Mouse (Mus musculus) kidney, adult 2 months (tissue): ENCODE measurements around the gene Tdgf1. TPM values are rescaled to one million over a fixed set of nuclear protein-coding genes. Genes with fewer than 3 reads are reported as not detected.

Experiments
- DNase-seq: peaks from one replicate; pipeline ENCODE4 v3.0.0; 2021
- H3K27ac ChIP-seq: fragments of 200-500 bp; 2 replicates; pipeline ENCODE4 v1.5.1; 2012; ENCODE audit warnings: low read depth, low read length, control low read depth, inconsistent platforms; ENCODE audit not compliant: insufficient read depth
- H3K27me3 ChIP-seq: fragments of 200-500 bp; replicated peaks from 2 replicates; pipeline ENCODE4 v1.6.1; 2012; ENCODE audit warnings: mild to moderate bottlenecking, moderate library complexity, low read length, inconsistent platforms; ENCODE audit not compliant: control insufficient read depth, insufficient read depth
- H3K36me3 ChIP-seq: fragments of 200-500 bp; 2 replicates; pipeline ENCODE4 v1.6.1; 2012; ENCODE audit warnings: mild to moderate bottlenecking, moderate library complexity, low read length, inconsistent platforms; ENCODE audit not compliant: control insufficient read depth, insufficient read depth
- H3K4me1 ChIP-seq: fragments of 200-500 bp; 2 replicates; pipeline ENCODE4 v1.6.1; 2011; ENCODE audit warnings: low read length; ENCODE audit not compliant: control insufficient read depth, insufficient read depth
- H3K4me3 ChIP-seq: fragments of 200-500 bp; 2 replicates; pipeline ENCODE4 v1.5.1; 2011; ENCODE audit warnings: mild to moderate bottlenecking, low read depth, low read length, control low read depth; ENCODE audit not compliant: insufficient read depth
- CTCF ChIP-seq: fragments of 200-500 bp; conservative IDR thresholded peaks from 2 replicates; pipeline ENCODE4 v1.5.1; 2011; ENCODE audit warnings: low read depth, mild to moderate bottlenecking, control low read depth, low read length, moderate library complexity, mixed read lengths; ENCODE audit not compliant: insufficient read depth, insufficient read length
- POLR2A ChIP-seq: fragments of 200-500 bp; IDR thresholded peaks from one replicate; pipeline ENCODE4 v1.6.1; 2011; ENCODE audit warnings: low read depth, low read length, control low read depth
- WGBS: fragments of 180-500 bp; shearing (Covaris S2); methylation state at CpG from one replicate; pipeline ENCODE4 v1.1.7; 2018; 5-methylcytosine and 5-hydroxymethylcytosine counted together
- polyA plus RNA-seq: library from polyadenylated mRNA; depleted of rRNA; stranded (reverse); fragments of >200 nt; gene quantifications from 2 replicates; pipeline ENCODE4 v1.2.3, GENCODE M21; 2012

Tdgf1 gene
- polyA plus RNA-seq, 1 experiment, result not detected

DNA sequence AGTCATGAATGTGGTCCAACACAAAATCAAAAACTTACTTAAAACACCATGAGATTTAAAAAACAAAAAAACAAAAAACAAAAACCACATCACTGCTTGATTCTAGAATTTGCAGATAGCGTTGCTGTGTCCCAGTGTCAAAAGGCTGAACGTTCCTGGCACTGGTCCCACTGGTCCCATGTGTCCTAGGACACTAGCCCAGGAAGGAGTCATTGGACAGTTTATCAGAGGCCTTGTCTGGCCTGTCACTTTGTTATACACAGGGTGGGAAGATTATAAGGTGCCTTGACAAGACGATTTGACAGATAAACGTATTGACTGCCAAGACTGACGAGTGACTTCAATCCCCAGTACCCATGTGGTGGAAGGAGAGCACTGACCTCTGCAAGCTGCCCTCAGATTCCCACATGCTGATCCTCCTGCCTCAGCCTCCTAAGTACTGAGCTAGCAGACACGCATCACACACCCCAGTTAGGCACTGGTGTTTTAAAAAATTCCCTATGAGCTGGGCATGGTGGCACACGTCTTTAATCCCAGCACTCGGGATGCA, 17.7 kb upstream of the Tdgf1 start:
- no peak for DNase-seq
- WGBS, result 89% methylated on average over 8 of the region's 8 CpGs
- no peak overlapping the region for H3K27ac ChIP-seq
- H3K36me3 ChIP-seq, result no peaks in the 10 kb centered on the region
- no peaks in the 10 kb centered on the region for H3K4me1 ChIP-seq
- no peaks in the 10 kb centered on the region for H3K27me3 ChIP-seq
- TF ChIP-seq POLR2A, result no peak
- TF ChIP-seq CTCF, result no peak
- H3K4me3 ChIP-seq, result no peak overlapping the region

DNA sequence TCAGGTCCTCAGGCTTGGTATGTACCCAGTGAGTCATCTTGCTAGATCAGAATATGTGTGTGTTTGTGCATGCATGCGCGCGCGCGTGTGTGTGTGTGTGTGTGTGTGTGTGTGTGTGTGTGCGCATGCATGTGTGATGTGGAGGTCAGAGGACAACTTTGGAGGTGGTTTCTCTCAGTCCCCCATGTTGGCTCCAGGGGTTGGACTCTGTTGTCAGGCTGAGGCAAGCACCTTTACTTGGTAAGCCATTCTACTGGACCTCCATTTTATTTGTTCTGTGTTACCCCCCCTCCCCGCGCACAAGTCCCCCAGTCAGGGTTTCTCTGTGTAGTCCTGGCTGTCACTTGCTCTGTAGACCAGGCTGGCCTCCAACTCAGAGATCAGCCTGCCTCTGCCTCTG, 15.4 kb upstream of the Tdgf1 start:
- 98% methylated on average over 8 of the region's 8 CpGs for WGBS
- DNase-seq, result no peak
- no peaks in the 10 kb centered on the region for H3K4me1 ChIP-seq

DNA sequence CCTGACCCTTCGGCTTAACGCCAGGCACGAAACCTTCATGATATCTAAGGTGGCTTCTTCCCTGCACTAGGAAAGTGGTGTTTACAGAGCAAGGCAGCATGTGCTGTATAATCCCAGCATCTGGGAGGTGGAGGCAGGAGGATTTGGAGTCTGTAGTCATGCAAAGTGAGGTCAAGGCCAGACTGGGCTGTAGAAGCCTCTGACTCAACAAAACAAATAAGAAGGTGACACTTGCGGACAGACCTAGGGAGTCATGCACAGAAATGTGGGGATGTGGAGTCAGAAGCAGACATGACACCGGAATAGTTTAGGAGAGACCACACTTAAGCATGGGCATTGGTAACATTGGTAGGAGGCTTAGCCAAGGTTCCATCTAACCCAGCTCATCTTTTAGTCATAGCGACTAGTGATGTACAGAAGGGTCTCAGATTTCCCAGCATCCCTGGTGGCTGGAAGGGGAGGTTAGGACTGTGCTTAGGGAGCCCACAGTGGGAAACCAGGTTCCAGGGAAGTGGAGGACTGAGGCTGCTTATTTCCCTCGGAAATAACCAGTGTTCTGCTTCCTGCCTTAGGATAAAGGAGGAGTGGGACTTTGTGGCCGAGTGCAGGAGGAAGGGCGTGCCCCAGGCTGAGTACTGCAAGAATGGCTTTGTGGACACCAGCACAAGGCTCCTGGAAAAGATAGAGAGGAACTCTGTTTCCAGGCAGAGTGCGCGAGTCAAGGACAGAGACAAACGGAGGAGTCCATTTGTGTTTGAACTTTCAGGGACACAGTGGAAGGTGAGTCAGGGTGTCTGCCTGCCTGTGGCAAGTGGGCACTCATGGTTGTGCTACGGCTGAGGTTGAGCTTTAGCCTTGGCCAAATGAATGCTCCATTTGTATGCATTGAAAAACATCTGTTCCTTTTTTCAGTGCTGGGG, 14.5 kb upstream of the Tdgf1 start:
- H3K27me3 ChIP-seq, result no peaks in the 10 kb centered on the region
- TF ChIP-seq CTCF, result no peak
- no peak for TF ChIP-seq POLR2A
- H3K4me3 ChIP-seq, result no peak overlapping the region
- H3K36me3 ChIP-seq, result no peaks in the 10 kb centered on the region
- H3K4me1 ChIP-seq, result no peaks in the 10 kb centered on the region
- no peak for DNase-seq
- no peak overlapping the region for H3K27ac ChIP-seq
- 82% methylated on average over 13 of the region's 13 CpGs for WGBS

More for the DNA sequence above, 15.4 kb upstream of the Tdgf1 start:
- no peak overlapping the region for H3K27ac ChIP-seq
- no peaks in the 10 kb centered on the region for H3K27me3 ChIP-seq
- H3K36me3 ChIP-seq, result no peaks in the 10 kb centered on the region
- TF ChIP-seq POLR2A (no peak), CTCF (no peak)
- no peak overlapping the region for H3K4me3 ChIP-seq

DNA sequence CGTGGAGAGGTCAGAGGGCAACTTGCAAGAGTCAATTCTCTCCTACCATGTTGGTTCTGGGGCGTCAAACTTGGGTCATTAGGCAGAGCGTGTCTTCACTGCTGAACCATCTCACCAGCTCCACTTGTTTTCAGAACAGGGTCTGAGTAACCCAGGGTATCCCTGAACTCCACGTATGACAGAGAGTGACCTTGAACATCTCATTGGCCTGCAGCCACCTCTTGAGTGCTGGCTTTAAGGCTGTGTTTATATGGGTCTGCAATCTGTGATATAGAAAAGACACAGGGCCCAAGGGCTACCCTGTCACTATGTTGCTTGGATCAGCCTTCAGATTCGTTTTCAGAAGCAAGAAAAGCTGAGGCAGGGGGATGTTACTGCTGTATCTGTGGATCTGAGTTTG, 13.7 kb upstream of the Tdgf1 start:
- TF ChIP-seq POLR2A (no peak), CTCF (no peak)
- H3K27ac ChIP-seq, result no peak overlapping the region
- H3K4me1 ChIP-seq, result no peaks in the 10 kb centered on the region
- no peak overlapping the region for H3K4me3 ChIP-seq
- H3K36me3 ChIP-seq, result no peaks in the 10 kb centered on the region
- no peak for DNase-seq
- 79% methylated on average over 5 of the region's 5 CpGs for WGBS
- no peaks in the 10 kb centered on the region for H3K27me3 ChIP-seq

DNA sequence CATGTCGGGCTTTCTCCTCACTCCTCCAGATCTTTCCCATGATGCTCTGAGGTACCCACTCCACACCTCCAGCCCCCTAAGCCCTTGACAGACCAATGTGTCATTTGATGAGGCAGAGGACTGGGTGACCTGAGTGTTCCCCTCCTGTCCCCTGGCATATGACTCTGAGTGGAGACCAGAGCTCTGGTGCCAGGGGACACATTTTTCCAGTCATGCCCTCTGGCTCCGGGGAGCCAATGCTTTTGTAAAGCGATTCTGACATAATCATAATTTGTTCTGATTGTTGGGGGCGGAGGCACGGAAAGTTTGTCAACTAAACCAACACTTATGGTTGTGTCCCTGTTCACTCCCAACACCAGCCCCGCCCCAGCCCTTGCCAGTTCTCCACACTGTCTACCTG, 10.0 kb upstream of the Tdgf1 start:
- TF ChIP-seq POLR2A, result no peak
- TF ChIP-seq CTCF, result no peak
- no peak overlapping the region for H3K4me3 ChIP-seq
- DNase-seq, result no peak
- no peak overlapping the region for H3K27ac ChIP-seq
- H3K36me3 ChIP-seq, result no peaks in the 10 kb centered on the region
- no peaks in the 10 kb centered on the region for H3K27me3 ChIP-seq
- peaks cover 4% of the 10 kb centered on the region; the same call in 1 of the 2 replicates for H3K4me1 ChIP-seq
- 81% methylated on average over 6 of the region's 6 CpGs for WGBS

DNA sequence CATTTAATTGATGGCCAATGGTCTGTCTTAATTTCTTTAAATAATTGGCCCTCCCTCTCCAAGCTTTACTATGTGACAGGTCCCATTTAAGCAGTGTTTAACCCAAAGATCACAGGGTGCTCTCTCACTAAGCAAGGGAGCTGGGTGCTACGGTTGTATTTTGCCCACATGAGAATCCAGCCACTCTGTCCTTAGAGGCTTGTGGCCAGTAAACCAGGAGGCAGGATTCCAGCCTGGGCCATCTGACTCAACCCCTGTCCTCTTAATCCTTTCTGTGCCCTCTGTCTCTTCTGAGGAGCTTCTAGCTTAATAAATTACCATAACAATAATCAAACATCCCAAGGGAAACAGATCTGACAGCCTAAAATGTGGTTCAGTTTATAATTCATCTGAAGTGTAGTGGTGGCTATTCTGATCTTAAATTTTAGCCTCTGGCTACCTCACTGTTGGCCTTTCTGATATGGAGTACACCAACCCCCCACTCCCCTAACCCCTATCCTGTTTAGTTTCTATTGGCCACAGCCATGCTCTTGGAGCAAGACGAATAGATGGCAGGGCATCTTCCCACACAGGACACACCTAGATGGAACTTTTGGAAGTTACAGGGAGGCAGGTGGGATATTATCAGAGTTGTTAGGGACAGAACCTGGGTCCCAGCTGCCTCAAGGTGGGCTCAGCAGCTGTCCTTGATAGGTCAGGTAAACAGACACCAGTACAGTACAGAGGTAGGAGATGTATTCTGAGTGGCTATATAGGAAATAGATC, 8.9 kb upstream of the Tdgf1 start:
- Histone ChIP-seq H3K4me1 (peaks cover 4% of the 10 kb centered on the region; the same call in 1 of the 2 replicates), H3K27ac (no peak overlapping the region), H3K36me3 (no peaks in the 10 kb centered on the region), H3K4me3 (no peak overlapping the region), H3K27me3 (no peaks in the 10 kb centered on the region)
- TF ChIP-seq POLR2A (no peak), CTCF (no peak)
- peak; percentile 56 for DNase-seq
- 49% methylated on average over 2 of the region's 2 CpGs for WGBS
